In the genomic region with DNA sequence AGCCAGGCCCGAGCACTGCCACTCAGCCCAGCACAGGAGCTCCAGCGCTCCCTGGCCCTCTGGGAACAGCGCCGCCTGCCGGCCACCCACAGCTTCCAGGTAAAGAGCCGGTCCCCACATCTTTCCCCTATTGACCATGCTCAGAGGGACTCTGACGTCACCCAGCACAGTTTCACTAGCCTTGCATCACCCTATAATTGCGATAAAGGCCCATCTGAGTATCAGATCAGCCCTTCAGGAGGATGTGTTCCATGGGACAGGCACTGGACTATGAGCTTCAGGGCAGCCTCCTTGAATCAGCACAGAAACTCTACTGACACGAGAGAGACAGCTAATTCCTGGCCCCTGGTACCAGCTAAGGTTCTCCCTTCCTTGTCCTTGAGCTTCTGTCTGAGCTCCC, we compare ENCODE assay signal across 8 mouse cellular contexts. TPM values are rescaled to one million over a fixed set of nuclear protein-coding genes. Genes with fewer than 3 reads are reported as not detected.
DNase-seq lines count a peak whose midpoint lies in the region; ATAC-seq and TF ChIP-seq lines count a peak whose summit lies in the region.
"Had no signal": no experiment of that assay in that cellular context is flagged by ENCODE, and none has a peak within 500 bp of the region (broad histone marks: within the 10 kb centered on the region; RNA-seq: fewer than 3 reads in every experiment).

No protein-coding gene starts in this region.

- ATAC-seq in embryonic facial prominence, embryonic 11.5 days (replicated peaks; ENCODE audit: insufficient number of reproducible peaks, low FRiP score, low TSS enrichment, low read depth): no peak

- no peak overlapping the region for H3K9ac ChIP-seq in embryonic facial prominence, embryonic 11.5 days (replicated peaks; ENCODE audit: low read length)
- H3K9ac ChIP-seq: neural tube, embryonic 12.5 days had no signal

- 22% methylated on average over 9 of the region's 9 CpGs for WGBS in embryonic facial prominence, embryonic 11.5 days

- H3K9me3 ChIP-seq in E14TG2a.4 (ENCODE audit: low read length): no peaks in the 10 kb centered on the region
- no peaks in the 10 kb centered on the region for H3K9me3 ChIP-seq in embryonic facial prominence, embryonic 11.5 days (replicated peaks; ENCODE audit: control insufficient read depth, low read length)
- H3K9me3 ChIP-seq: neural tube, embryonic 12.5 days had no signal

- peak; percentile 89 for TF ChIP-seq CTCF in layer of hippocampus, adult 2 months (conservative IDR thresholded peaks at IDR 0.05)
- TF ChIP-seq CTCF in E14TG2a.4 (conservative IDR thresholded peaks at IDR 0.05; ENCODE audit: low read length): peak; percentile 98

- peak overlapping the region; percentile 98; the same call in 1 of the 2 replicates for H3K27ac ChIP-seq in layer of hippocampus, adult 2 months
- no peak overlapping the region for H3K27ac ChIP-seq in embryonic facial prominence, embryonic 11.5 days (replicated peaks; ENCODE audit: low read depth, low read length)
- H3K27ac ChIP-seq: neural tube, embryonic 12.5 days had no signal

- H3K4me2 ChIP-seq in embryonic facial prominence, embryonic 11.5 days (ENCODE audit: low read depth, low read length): no peak overlapping the region
- H3K4me2 ChIP-seq: neural tube, embryonic 12.5 days had no signal

- peaks cover 84% of the 10 kb centered on the region for H3K4me1 ChIP-seq in E14TG2a.4 (replicated peaks; ENCODE audit: low read depth, low read length)
- H3K4me1 ChIP-seq in embryonic facial prominence, embryonic 11.5 days (ENCODE audit: control insufficient read depth, insufficient read depth, low read length): peaks cover 12% of the 10 kb centered on the region

- H3K27me3 ChIP-seq in E14TG2a.4 (ENCODE audit: insufficient read depth, low read length): peaks cover 35% of the 10 kb centered on the region
- H3K27me3 ChIP-seq in embryonic facial prominence, embryonic 11.5 days (ENCODE audit: control insufficient read depth, insufficient read depth, low read length): peaks cover 23% of the 10 kb centered on the region

- peak in 1 of 2 experiments; percentile 74 for DNase-seq in layer of hippocampus, adult 2 months (ENCODE audit: low spot score in 2 of 2)
- no peak for DNase-seq in layer of hippocampus, postnatal 36 days
- peak; percentile 43 for DNase-seq in adipocyte (ENCODE audit: low spot score)
- DNase-seq in embryonic facial prominence, embryonic 11.5 days (ENCODE audit: low spot score): peak; percentile 73
- peak; percentile 38 to 54 for DNase-seq in lung, adult 18-20 months
- DNase-seq in thymus, postnatal 36 days: peak; percentile 37 to 41

- H3K4me3 ChIP-seq in layer of hippocampus, adult 2 months: peak overlapping the region; percentile 65; the same call in 1 of the 2 replicates
- 0 out of 2 replicates have a peak overlapping the region, but pooled peaks have one; percentile 77 for H3K4me3 ChIP-seq in E14TG2a.4 (replicated peaks; ENCODE audit: low read length)
- no peak overlapping the region for H3K4me3 ChIP-seq in embryonic facial prominence, embryonic 11.5 days (ENCODE audit: low read depth, low read length)
- H3K4me3 ChIP-seq: neural tube, embryonic 12.5 days had no signal

- peaks cover 34% of the 10 kb centered on the region for H3K36me3 ChIP-seq in E14TG2a.4 (ENCODE audit: insufficient read depth, low read length)
- no peaks in the 10 kb centered on the region; the same call in 1 of the 2 replicates for H3K36me3 ChIP-seq in embryonic facial prominence, embryonic 11.5 days (replicated peaks; ENCODE audit: control insufficient read depth, insufficient read depth, low read depth, low read length)

RNA-seq across cellular contexts. Expression of a gene that starts 3.6 kb away (rescaled TPM):
- 100 to 1,000 TPM; 117 to 119 TPM for total RNA-seq in layer of hippocampus, adult 2 months (2021)
- total RNA-seq in layer of hippocampus, postnatal 36 days (2021): 100 to 1,000 TPM; 111 to 113 TPM
- polyA plus RNA-seq in embryonic facial prominence, embryonic 11.5 days (2014; fragmentation: Nextera tagmentation; extraction: Ambion mirVana): 0.99 and 1.2 TPM in 2 replicates

RNA-seq across cellular contexts. Expression of a gene that starts 12.8 kb away (rescaled TPM):
- total RNA-seq in layer of hippocampus, adult 2 months (2021): 10 to 100 TPM; 21.4 to 25.3 TPM
- total RNA-seq in layer of hippocampus, postnatal 36 days (2021): 10 to 100 TPM; 20.2 to 20.8 TPM
- polyA plus RNA-seq in embryonic facial prominence, embryonic 11.5 days (2014; fragmentation: Nextera tagmentation; extraction: Ambion mirVana): 47.5 and 47.9 TPM in 2 replicates

RNA-seq across cellular contexts. Expression of a gene that starts 14.0 kb away (rescaled TPM):
- 1 to 10 TPM; 3.2 to 3.9 TPM for total RNA-seq in layer of hippocampus, adult 2 months (2021)
- 1 to 10 TPM; 2.4 to 3.9 TPM for total RNA-seq in layer of hippocampus, postnatal 36 days (2021)
- polyA plus RNA-seq in embryonic facial prominence, embryonic 11.5 days (2014; fragmentation: Nextera tagmentation; extraction: Ambion mirVana): 43.1 and 48.4 TPM in 2 replicates

RNA-seq across cellular contexts. Expression of a gene that starts 15.2 kb away (rescaled TPM):
- 1 to 10 TPM; 4.1 to 7.6 TPM for total RNA-seq in layer of hippocampus, adult 2 months (2021)
- total RNA-seq in layer of hippocampus, postnatal 36 days (2021): 1 to 10 TPM; 4.5 to 5.0 TPM
- 0.96 and 1.6 TPM in 2 replicates for polyA plus RNA-seq in embryonic facial prominence, embryonic 11.5 days (2014; fragmentation: Nextera tagmentation; extraction: Ambion mirVana)

RNA-seq across cellular contexts. Expression of a gene that starts 15.3 kb away (rescaled TPM):
- total RNA-seq in layer of hippocampus, adult 2 months (2021): 100 to 1,000 TPM; 112 to 130 TPM
- total RNA-seq in layer of hippocampus, postnatal 36 days (2021): 100 to 1,000 TPM; 110 to 126 TPM
- polyA plus RNA-seq in embryonic facial prominence, embryonic 11.5 days (2014; fragmentation: Nextera tagmentation; extraction: Ambion mirVana): 38.5 and 40.8 TPM in 2 replicates

Comparison
In these comparisons a context has a peak if more than half of its experiments do, and no peak if none do; other contexts are left out.
1. DNase-seq: peak in adipocyte (single experiment), embryonic facial prominence, embryonic 11.5 days (single experiment), lung, adult 18-20 months (2 of 2) and thymus, postnatal 36 days (2 of 2); none in layer of hippocampus, postnatal 36 days (0 of 2).